Mouse (Mus musculus): ENCODE data around the gene Ccdc57. TPM values are rescaled to one million over a fixed set of nuclear protein-coding genes. Genes with fewer than 3 reads are reported as not detected.

Ccdc57 gene
- 1 to 10 TPM; 6.2 TPM for total RNA-seq (2021)
- long read RNA-seq, experiment 1, partial matches to known transcripts = 2 of 8 reads
- long read RNA-seq, experiment 1, other reads (novel, unspliced or antisense) = 2 of 8 reads
- long read RNA-seq, experiment 2, partial matches to known transcripts = 0 of 9 reads
- long read RNA-seq, experiment 2, other reads (novel, unspliced or antisense) = 5 of 9 reads

DNA sequence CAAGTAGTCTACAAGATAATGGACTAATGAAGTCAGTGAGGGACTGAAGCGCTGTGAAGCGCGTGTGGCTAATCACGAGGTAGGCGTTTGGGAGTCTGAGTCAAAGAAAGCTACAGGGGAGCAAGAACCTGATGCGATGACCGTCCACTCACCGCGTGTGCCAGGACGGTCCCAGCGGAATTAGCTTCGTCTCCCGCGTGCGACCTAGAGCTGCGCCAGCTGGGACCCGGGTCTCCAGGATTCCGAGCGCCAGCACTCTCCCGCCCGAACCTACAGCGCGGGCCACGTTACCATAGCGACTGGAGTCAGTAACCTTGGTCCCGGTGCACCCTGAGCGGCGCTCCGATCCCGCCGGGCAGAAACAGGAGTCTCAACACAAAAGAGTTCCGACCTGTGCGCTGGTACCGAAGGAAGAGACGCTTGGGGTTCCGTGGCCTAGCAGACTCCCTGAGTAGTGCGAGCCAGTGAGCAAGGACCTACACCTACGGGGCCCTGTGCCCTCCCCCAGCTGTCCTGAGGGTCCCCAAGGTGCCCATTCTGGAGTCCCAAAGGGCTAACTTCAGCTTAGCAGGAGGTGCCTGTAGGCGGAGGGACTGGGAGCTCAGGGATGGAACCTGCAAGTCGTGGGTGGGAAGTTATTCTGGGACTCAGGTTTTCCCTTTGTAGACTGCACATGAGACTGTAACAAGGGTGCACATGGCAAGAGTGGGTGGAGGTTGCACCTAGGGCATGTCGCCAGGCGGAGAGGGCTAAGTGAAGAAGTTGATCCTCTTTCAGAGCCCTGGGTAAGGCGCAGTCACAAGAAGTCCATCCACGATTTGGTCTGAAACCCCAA is at the start of gene Ccdc57:
TSS of gene Ccdc57 (minus strand) at position 309 of the 835 bp plus-strand sequence.
- peak; percentile 79 to 88 for DNase-seq (ENCODE audit: low spot score in 2 of 2)

DNA sequence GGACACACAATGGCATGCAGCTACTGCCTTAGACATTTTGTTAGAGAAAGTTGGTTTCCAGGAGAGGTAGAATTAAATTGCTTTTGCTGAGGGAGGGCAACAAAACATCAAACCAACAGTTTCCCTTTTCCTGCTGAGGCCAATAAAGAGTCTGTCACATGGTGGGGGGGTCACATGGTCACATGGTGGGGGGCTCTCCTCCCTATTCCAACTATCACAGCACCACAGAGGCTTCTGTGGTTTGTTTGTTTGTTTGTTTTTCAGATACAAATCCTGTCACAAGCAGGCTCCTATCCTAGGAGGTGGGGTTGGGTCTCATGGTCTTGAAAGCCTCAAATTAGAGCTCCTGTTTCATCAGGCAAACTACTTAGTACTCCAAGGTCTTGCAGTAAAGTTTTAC is 49.8 kb upstream of the Ccdc57 start:
- DNase-seq (ENCODE audit: low spot score in 2 of 2) = no peak

DNA sequence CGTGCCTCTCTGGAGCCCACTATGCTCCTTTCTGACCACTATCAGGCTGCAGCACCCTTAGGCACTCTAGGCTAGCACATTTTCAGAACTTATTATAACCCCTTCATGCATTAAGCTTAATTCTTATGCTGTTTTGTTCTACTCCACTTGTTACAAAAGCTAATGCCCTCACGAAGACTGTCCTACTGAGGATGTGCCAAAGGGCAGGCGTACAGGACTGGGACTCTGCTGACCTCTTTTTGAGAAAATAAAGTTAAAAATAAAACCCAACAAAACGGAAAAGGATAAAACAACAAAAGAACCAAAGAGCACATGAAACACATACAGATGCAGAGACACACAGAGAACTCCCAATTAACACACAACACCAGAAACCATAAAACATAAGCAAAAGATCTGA is 49.0 kb upstream of the Ccdc57 start:
- no peak for DNase-seq (ENCODE audit: low spot score in 2 of 2)

DNA sequence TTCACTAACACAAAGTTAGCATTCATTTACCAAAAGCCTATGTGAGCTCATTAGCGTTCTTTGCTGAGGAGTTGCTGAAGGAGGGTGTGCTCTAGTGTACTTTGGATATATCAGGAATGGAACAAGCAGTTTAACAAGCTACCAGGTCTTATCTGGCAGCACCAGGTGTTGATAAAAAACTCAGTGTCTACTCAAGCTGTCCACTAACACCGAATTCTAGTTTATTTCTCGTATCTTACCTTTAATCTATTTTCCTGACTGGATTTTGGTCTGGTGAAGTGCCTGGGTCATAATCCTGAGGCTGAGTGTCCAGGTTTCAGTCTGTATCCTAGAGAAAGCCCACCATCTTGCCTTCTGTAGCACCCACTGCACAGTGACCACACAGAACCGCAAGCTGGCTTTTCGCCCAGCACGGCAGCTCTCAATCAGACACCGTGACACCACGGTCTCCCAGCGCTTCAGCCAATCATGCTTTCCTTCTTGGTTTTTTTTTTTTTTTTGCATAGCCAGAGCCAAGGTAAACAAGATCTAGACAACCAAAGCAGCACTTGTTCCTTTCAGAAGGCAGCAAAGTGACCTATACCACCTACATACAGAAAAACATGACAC is 47.9 kb upstream of the Ccdc57 start:
- DNase-seq (ENCODE audit: low spot score in 2 of 2) = no peak

DNA sequence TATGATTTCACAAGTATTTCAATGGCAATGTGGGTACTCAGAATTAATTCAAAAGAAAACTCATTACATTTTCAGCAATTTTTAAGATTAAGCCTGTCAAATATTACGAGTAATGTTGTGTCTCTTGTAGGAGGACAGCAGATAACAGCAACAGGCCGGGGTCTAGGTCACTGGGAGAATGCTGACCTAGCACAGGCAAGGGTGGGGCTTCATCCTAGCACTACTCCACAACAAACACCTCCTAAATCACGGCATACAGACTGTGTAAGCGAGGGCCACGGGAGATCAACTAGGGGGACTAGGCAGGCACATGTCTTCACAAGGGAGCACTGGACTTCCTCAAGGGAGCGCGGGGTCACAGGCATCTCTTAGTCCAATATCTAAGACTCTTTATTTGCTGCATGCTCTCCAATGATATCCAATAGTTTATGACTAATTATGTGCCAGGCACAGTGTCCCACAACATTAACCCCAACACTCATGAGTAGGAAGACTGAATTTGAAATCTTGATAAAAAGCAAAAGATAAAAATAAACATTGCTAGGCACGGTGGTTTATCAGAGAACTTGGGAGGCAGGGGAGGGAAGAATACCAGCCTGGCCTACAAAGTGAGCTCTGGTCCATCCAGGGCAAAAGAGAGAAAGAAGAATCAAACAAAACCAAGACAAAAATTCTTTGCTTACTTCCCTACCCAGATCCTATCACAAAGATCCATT is 47.2 kb upstream of the Ccdc57 start:
- DNase-seq (ENCODE audit: low spot score in 2 of 2) = no peak

DNA sequence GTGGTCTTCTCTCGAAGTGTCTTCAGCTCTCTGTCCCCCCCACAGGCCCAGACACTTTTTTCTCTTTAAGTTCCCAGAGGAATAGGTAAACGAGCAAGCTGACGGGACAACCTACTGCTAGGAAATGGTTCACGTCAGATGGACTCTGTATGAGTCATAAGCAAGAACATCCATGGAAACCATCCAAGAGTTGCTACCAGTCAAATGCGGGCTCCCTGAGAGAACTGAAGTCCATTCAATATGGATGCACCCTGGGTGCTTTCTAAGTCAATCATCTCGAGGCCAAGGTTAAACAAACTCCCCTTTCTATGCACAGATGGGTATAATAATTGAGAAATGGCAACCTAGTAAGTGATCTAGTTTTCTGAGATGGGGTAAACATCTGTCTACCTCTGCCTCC is 40.6 kb upstream of the Ccdc57 start:
- DNase-seq (ENCODE audit: low spot score in 2 of 2) = no peak

DNA sequence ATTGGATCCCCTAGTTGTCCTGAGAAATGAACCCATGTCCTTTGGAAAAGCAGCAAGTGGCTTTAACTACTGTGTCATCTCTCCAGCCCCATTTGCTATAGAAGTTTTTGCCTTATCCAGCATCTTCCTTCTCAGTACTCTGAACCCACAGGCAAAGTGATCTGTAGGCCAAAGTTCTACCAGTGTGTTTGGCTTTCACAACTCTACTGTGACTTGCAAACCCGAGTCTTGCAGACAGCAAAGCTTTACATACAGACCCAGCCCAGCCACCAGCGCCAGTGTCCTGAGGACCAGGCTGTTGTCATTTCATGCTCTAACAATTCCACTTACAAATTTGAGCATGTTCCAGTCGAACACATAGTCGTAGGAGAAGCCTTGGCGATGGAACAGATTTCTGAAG is 38.6 kb upstream of the Ccdc57 start:
- DNase-seq (ENCODE audit: low spot score in 2 of 2) = no peak

DNA sequence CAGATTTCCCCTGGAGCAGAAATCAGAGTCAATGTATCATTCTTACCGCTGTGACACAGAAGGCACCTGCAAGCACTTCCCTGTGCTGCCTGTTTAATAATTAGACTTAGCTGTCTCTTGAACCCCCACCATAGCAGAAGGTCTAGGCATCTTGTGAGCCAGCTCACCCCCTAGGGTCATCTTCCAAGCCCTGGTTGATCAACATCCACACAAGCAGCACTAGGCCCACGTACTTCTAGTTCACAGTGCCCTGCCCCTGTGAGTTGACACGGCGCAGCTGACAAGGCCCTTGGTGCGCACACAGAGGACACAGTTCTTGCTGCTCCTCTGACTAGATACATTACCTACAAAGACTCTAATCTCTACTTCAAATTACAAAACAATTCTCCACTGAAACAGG is 37.1 kb upstream of the Ccdc57 start:
- no peak for DNase-seq (ENCODE audit: low spot score in 2 of 2)

DNA sequence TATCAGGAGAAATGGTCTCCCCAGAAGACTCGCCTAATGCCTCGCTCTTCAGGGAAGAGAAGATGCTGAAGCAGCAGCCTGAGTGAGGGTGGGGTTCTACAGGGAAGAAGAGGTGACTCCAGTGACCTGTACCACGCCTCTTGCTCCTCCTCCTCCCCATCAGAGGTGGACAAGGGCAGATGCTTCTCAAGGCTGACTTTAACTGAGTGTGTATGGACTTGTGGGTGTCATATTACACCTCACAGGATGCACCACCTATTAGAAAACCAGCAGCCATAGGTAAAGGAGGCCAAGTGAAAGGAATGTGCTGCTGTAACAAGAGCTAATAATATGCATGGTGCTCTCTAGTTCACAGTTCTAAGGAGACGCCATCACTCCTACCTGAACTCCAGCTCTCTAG is 32.9 kb upstream of the Ccdc57 start:
- no peak for DNase-seq (ENCODE audit: low spot score in 2 of 2)

DNA sequence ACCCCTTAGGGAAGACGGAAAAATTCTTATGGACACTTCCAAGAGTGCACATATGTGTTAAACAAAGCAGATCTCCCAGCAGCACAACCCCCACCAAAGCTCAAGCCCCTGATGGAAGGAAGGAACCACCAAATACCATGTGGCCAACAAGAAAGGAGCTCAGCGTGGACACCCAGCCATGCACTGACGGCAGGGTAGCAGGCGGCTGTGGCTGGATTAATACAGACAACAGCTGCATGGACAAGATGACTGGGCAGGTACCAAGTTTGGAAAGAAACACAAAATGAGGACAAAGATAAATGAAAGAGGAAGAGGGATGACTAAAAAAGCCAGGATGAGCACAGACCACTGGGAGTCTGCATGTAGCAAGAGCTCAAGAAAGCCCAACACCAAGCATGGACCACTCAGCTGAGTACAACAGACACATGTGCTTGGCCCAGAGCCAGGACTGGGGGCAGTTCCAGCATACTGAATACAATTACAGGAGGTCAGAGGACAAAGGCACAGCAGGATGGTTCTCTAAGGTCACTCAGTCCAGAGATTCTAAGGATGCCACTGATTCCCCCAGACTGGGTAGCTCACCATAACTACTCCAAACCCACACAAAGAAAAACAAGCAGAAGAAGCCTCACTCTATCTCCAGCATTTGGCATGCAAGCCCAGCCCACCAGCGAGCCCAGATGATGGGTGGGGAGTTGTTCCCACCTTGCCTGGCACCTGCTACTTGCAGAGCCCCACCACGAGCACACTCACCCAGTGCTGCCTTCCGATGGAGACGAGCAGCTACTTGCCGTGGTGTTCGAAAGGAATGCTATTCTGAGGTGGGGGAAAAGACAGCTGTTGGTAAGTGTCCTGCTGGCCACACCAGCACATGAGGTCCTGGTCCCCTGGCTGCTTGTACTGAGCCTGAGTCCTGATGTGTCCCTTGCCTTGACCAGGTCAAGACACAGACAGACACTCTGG is 31.8 kb upstream of the Ccdc57 start:
- no peak for DNase-seq (ENCODE audit: low spot score in 2 of 2)

DNA sequence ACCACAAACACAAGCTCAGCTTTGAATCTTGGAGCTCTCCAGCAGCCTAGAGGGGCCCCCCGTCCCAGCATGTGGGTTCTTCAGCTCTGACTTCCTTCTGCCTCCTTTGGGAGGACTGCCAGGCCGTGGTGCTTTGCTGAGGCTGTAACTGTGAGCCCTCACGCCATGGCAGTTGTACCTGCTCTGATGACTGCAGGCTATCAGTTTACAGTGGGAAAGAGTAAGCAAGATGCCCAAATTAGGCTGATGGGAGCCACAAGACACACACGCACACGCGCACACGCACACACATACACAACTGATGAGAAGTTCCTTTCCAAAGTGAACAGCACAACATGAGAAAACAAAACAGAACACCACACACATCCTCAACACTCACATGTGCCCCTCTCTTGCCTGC is 30.2 kb upstream of the Ccdc57 start:
- no peak for DNase-seq (ENCODE audit: low spot score in 2 of 2)

DNA sequence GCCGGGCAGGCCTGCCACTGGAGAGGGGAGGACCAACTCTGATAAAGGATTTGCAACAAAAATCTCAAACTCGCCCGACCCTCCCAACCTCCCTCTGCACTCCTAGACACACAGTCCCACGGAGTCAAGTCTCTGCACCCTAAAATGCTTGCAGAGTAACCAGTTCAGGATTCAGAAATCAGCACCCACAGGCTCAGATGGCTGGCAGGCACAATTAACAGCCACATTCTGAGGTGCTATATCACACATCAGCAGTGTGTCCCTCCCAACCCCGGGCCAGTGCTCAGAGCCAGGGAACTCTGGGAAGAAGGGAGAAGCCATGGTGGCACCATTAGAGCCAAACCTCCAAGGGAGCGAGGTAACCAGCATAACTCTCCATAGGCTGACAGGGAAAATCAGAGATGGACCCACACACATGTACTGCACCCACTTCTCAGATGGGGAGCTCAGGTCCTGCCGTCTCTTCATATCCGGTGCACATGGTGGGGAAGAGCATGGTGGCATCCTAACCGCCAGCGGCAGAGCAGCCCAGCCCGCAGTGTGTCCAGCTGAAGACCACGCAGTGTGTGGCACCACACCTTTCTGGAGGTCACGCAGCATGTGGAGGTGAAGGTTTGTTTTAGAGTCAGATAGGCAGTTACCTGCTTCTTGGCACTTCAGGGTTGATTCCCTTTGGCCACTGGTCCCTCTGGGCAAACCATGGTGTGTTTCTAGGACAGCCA is 29.5 kb upstream of the Ccdc57 start:
- no peak for DNase-seq (ENCODE audit: low spot score in 2 of 2)

DNA sequence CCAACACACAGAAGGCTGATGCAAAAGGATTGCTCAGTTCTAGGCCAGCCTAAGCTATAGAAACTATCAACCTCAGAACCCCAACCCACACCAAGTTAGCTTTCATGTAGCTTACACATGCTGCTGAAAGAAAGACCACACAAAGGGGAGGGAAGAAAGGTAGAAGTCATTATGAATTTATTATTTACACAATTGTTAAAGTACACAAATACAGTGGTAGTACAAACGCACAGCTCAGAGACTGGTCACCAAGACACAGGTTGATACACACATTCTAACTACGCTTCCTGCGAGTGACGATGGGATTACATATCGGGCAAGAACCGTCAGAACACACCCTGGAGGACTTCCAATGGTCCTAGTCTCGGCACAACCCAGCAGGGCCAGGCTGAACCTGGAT is 28.9 kb upstream of the Ccdc57 start:
- DNase-seq (ENCODE audit: low spot score in 2 of 2) = no peak

DNA sequence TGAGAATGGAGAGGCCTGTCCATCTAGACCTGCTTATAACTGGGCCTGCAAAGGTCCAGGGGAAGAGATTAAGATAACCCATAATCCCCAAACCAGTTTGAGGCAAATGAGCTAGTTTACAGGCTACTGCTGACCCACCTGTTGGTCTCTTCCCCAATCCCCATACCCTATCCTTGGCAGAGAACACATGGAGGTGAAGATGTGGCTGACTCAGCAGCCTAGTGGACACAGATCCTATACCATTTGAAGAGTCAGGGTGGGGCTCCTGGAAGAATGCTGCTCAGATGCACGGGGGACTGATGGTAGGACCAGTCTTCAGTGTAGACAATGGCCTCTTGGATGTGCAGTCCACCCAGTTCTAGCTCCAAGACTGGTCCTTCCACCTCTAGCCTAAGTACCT is 27.6 kb upstream of the Ccdc57 start:
- no peak for DNase-seq (ENCODE audit: low spot score in 2 of 2)

DNA sequence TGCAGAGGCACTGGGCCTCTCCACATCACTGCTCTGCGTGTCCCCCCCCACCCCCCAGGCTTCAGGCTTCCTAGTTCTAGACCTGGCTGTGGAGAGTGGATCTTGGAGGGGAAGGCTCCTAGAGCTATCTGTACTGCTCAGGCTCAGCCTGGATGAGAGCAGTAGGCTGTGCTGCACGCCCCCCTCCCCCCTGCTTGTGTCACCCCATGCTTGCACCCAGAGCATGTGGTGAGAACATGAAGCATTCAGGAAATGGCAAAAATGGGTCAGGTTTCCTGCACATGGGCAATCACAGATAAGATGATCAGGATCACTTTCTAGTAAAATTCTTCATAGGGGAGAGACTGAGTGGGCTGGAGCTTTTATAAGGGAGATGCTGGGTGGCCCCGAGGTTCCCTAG is 26.9 kb upstream of the Ccdc57 start:
- DNase-seq (ENCODE audit: low spot score in 2 of 2) = no peak

DNA sequence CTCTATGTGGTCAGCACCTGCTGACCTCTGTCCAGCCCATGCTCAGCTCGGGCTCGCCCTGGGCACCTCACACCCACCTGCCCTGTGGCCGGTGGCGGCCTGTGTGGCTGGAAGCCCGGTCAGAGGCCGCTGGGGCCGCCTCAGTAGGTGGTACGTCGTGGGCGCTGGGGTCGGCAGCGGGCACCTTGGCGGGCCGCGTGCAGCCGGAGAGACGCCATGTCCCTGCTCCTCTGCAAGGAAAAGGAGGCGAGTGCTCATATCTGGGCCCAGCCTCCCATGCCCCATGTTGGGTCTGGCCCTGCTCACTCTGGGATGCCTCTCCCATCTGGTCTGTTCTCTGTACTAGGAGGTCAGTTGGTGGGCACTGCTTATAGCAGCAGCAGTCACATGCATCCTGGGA is 26.4 kb upstream of the Ccdc57 start:
- no peak for DNase-seq (ENCODE audit: low spot score in 2 of 2)

DNA sequence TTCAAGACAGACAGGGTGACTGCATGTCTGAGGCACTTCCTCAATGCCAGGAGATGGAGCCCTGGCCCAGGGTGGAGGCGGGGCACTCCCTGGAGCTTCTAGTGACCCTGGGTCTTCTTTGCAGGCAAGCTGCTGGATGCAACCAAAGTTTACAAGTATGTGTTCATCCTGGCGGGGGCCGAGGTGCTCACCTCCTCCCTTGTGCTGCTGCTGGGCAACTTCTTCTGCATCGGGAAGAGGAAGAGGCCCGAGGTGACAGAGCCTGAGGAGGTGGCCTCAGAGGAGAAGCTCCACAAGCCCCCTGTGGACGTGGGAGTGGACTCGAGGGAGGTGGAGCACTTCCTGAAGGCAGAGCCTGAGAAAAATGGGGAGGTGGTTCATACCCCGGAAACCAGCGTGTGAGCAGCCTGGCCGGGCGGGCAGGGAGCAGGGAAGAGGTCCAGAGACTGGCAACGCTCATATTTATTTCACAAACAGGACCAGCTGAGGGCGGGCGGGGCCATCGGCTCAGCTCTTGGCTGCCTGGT is 25.1 kb upstream of the Ccdc57 start:
- peak in 1 of 2 experiments; percentile 19 for DNase-seq (ENCODE audit: low spot score in 2 of 2)

DNA sequence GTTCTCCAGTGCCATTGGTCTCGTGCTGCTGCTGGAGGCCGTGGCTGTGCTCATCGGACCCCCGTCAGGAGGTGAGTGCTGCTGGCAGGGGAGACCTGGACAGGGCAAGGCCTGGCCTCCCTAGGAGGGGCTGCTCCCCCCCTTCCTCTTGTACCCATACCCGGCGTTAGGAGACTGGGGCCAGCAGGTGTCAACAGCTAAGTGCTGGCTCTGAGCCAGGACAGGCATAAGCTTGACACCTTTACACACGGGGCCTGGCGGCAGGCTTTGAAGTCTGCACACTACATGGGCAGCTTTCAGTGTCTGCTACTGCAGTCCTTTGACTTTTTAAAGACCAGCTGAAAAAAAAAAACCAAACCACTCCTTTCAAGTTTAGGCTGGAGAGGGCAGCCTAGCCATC is 24.4 kb upstream of the Ccdc57 start:
- no peak for DNase-seq (ENCODE audit: low spot score in 2 of 2)

DNA sequence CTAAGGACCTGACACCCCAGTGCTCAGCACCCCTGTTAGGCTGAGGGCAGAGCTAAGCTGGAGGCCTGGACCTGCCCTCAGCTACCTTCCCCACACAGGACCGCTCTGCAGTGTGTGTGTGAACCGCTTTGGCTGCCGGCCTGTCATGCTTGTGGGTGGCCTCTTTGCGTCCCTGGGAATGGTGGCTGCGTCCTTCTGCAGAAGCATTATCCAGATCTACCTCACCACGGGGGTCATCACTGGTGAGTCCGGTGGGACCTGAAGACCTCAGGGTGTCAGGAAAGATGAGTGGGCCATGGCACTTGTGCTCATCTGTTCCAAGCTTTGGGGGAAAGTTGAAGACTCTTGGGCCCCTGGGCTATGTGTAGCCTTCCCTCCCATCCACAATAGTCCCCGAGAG is 23.0 kb upstream of the Ccdc57 start:
- no peak for DNase-seq (ENCODE audit: low spot score in 2 of 2)

DNA sequence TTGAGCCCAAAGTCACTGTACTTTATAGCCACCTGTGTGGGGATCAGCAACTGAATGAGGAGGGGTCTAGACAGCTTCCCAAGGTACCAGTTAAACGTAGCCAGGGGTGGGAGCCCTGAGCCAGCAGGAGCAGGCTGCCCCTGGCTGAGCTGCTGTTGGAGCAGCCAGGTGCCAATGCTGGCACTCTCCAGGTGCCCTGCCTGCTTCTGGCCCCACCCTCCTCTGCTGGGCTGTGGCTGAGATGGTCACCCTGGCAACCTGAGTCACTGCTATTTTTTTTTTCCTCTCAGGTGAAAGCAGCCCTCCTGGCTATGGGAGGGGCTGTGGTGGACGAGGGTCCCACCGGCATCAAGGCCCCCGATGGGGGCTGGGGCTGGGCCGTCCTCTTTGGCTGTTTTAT is 22.3 kb upstream of the Ccdc57 start:
- DNase-seq (ENCODE audit: low spot score in 2 of 2) = no peak

All from gastrocnemius, postnatal 4 days (tissue).